Comparison of ENCODE assay signal across 8 mouse cellular contexts in the genomic region with DNA sequence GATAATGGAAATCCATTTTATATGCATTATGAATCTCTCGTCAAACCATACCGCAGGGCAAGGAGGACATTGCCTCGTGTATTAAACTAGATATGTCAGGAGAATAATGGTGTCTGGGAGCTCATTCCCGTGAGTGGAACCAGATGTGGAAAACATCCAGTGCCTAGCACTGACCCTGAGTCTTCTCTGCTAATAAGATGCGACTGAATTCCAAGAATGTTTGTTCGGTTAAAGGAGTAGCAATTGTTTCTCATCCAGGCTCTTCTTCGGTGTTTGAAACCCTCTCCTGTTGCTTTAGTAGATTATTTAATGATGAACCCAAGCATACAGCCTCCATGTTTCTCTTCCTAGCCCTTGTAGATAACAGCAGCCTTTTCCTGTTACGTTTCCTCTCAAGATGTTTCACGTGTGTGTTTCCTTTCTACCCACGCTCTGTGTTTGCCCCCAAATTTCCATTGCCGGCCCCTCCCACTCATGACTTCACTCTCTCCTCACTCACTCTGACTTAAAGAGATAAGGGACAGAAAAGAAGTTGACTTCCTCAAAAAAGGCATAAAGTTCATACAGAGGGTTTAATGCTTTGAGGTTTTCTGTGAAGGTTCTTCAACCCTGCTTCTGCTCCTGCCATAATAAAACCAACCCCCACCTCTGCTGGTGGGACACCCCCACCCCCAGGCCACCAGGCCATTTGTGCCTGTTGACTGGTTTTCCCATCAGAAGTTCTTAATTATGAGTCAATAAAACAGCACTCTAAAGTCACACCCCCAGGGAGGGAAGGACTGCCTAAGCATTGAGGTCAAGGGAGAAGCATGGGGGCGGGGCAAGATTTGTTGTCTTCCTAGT.
DNase-seq lines count a peak whose midpoint lies in the region; ATAC-seq lines count a peak whose summit lies in the region.

No protein-coding gene starts in this region.

- H3K9me3 ChIP-seq in embryonic facial prominence, embryonic 11.5 days (replicated peaks; ENCODE audit: control insufficient read depth, low read length): no peaks in the 10 kb centered on the region
- no peaks in the 10 kb centered on the region for H3K9me3 ChIP-seq in hindbrain, embryonic 12.5 days (replicated peaks)

- ATAC-seq in embryonic facial prominence, embryonic 11.5 days (replicated peaks; ENCODE audit: insufficient number of reproducible peaks, low FRiP score, low TSS enrichment, low read depth): no peak
- no peak for ATAC-seq in hindbrain, embryonic 12.5 days (ENCODE audit: low FRiP score)

- H3K27me3 ChIP-seq in embryonic facial prominence, embryonic 11.5 days (ENCODE audit: control insufficient read depth, insufficient read depth, low read length): no peaks in the 10 kb centered on the region
- no peaks in the 10 kb centered on the region for H3K27me3 ChIP-seq in hindbrain, embryonic 12.5 days

- H3K4me2 ChIP-seq in embryonic facial prominence, embryonic 11.5 days (ENCODE audit: low read depth, low read length): no peak overlapping the region
- no peak overlapping the region for H3K4me2 ChIP-seq in hindbrain, embryonic 12.5 days (replicated peaks)

- H3K27ac ChIP-seq in embryonic facial prominence, embryonic 11.5 days (replicated peaks; ENCODE audit: low read depth, low read length): no peak overlapping the region
- H3K27ac ChIP-seq in hindbrain, embryonic 12.5 days: no peak overlapping the region

- no peak overlapping the region for H3K9ac ChIP-seq in embryonic facial prominence, embryonic 11.5 days (replicated peaks; ENCODE audit: low read length)
- H3K9ac ChIP-seq in hindbrain, embryonic 12.5 days: no peak overlapping the region

- 27% methylated on average over 12 of the region's 12 CpGs for WGBS in embryonic facial prominence, embryonic 11.5 days
- 48% methylated on average over 12 of the region's 12 CpGs for WGBS in hindbrain, embryonic 12.5 days

- H3K4me3 ChIP-seq in embryonic facial prominence, embryonic 11.5 days (ENCODE audit: low read depth, low read length): no peak overlapping the region
- no peak overlapping the region for H3K4me3 ChIP-seq in hindbrain, embryonic 12.5 days

- H3K4me1 ChIP-seq in embryonic facial prominence, embryonic 11.5 days (ENCODE audit: control insufficient read depth, insufficient read depth, low read length): no peaks in the 10 kb centered on the region; the same call in 1 of the 2 replicates
- peaks cover 39% of the 10 kb centered on the region for H3K4me1 ChIP-seq in hindbrain, embryonic 12.5 days

- DNase-seq in adrenal gland, postnatal 14 days: peak; percentile 31
- no peak for DNase-seq in adrenal gland, postnatal 4 days (ENCODE audit: low spot score in 2 of 2)
- DNase-seq in embryonic facial prominence, embryonic 11.5 days (ENCODE audit: low spot score): peak; percentile 76
- DNase-seq in kidney, adult 8-10 months: peak; percentile 41 to 59
- peak; percentile 61 for DNase-seq in lung, postnatal 25 days (ENCODE audit: low spot score)
- DNase-seq in thymus, postnatal 10 days (ENCODE audit: low spot score in 2 of 2): peak; percentile 50 to 56
- DNase-seq in ovary, adult 18-20 months (ENCODE audit: low spot score): no peak

- H3K36me3 ChIP-seq in embryonic facial prominence, embryonic 11.5 days (replicated peaks; ENCODE audit: control insufficient read depth, insufficient read depth, low read depth, low read length): no peaks in the 10 kb centered on the region
- H3K36me3 ChIP-seq in hindbrain, embryonic 12.5 days: no peaks in the 10 kb centered on the region

Comparison
In these comparisons a context has a peak if more than half of its experiments do, and no peak if none do; other contexts are left out.
1. DNase-seq: peak in adrenal gland, postnatal 14 days (single experiment), embryonic facial prominence, embryonic 11.5 days (single experiment), kidney, adult 8-10 months (2 of 2), lung, postnatal 25 days (single experiment) and thymus, postnatal 10 days (2 of 2); none in adrenal gland, postnatal 4 days (0 of 2) and ovary, adult 18-20 months (single experiment).